Mouse (Mus musculus) embryo, embryonic 9.5 days (tissue): Measurements from ENCODE around the gene Lsm12.

Experiments
- DNase-seq: peaks from one replicate; pipeline ENCODE4 v3.0.0-alpha.2; 2017; ENCODE audit errors: extremely low spot score

Lsm12 gene

GRCm38 (mm10) chr11:102184646-102185495 is at the start of gene Lsm12:
Gene Lsm12, minus strand, starts transcription at chr11:102185296.
- peak; percentile 95 for DNase-seq

GRCm38 (mm10) chr11:102230006-102230741 is 45.1 kb upstream of the Lsm12 start, which contains the start of gene Hdac5:
Gene Hdac5, minus strand, starts transcription at chr11:102230166.
- DNase-seq: peak; percentile 99

- no peak for DNase-seq
Observed at GRCm38 (mm10) chr11:102229331-102229953, 44.3 kb upstream of the Lsm12 start.

- DNase-seq: no peak
Observed at GRCm38 (mm10) chr11:102228646-102229268, 43.7 kb upstream of the Lsm12 start.

- no peak for DNase-seq
Observed at GRCm38 (mm10) chr11:102228191-102228545, 43.1 kb upstream of the Lsm12 start.

- no peak for DNase-seq
Observed at GRCm38 (mm10) chr11:102227270-102228190, 42.4 kb upstream of the Lsm12 start.

GRCm38 (mm10) chr11:102226067-102226978 is 41.2 kb upstream of the Lsm12 start:
- DNase-seq: no peak

GRCm38 (mm10) chr11:102225221-102225620 is 40.1 kb upstream of the Lsm12 start:
- DNase-seq: no peak

- no peak for DNase-seq
Observed at GRCm38 (mm10) chr11:102224686-102225085, 39.6 kb upstream of the Lsm12 start.

- peak; percentile 75 for DNase-seq
Observed at GRCm38 (mm10) chr11:102223166-102223565, 38.1 kb upstream of the Lsm12 start.

GRCm38 (mm10) chr11:102221954-102222351 is 36.9 kb upstream of the Lsm12 start:
- no peak for DNase-seq

- DNase-seq: no peak
Observed at GRCm38 (mm10) chr11:102221243-102221953, 36.3 kb upstream of the Lsm12 start.

- DNase-seq: no peak
Observed at GRCm38 (mm10) chr11:102220451-102220850, 35.4 kb upstream of the Lsm12 start.

- no peak for DNase-seq
Observed at GRCm38 (mm10) chr11:102219994-102220346, 34.9 kb upstream of the Lsm12 start.

GRCm38 (mm10) chr11:102219247-102219993 is 34.3 kb upstream of the Lsm12 start:
- no peak for DNase-seq

GRCm38 (mm10) chr11:102218783-102219182 is 33.7 kb upstream of the Lsm12 start:
- DNase-seq: peak; percentile 82

- no peak for DNase-seq
Observed at GRCm38 (mm10) chr11:102217876-102218430, 32.9 kb upstream of the Lsm12 start.

GRCm38 (mm10) chr11:102217396-102217795 is 32.3 kb upstream of the Lsm12 start:
- no peak for DNase-seq
